Mouse (Mus musculus): ENCODE measurements around the gene Olfr971. TPM values are rescaled to one million over a fixed set of nuclear protein-coding genes. Genes with fewer than 3 reads are reported as not detected.
"Not testable (repeated sequence)": the region's sequence is repeated elsewhere in the genome, so short reads cannot be mapped to it uniquely, and the experiment has no call there.

Gene Olfr971
- not detected for total RNA-seq (2021)
- long read RNA-seq, experiment 1 = 0 reads
- long read RNA-seq, experiment 2 = 0 reads

DNA sequence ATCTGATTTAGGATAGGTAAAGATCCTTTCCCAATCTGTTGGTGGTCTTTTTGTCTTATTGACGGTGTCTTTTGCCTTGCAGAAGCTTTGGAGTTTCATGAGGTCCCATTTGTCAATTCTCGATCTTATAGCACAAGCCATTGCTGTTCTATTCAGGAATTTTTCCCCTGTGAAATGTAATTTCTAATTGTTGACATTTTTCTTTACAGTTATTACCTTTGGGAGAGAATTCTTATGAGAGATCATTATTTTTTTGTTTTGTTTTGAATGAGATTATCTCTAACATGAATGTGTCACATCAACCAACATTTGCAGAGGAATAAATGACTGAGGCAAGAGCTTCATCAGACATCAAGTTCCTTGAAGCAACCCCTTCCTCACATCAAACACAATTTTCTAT, at the start of gene Olfr971:
Gene Olfr971 (plus strand): TSS at position 301 of the 400 bp plus-strand sequence.
- intact Hi-C loops (cut with DNase I); DNase-seq (ENCODE audit: low spot score in 2 of 2): not testable (repeated sequence)

DNA sequence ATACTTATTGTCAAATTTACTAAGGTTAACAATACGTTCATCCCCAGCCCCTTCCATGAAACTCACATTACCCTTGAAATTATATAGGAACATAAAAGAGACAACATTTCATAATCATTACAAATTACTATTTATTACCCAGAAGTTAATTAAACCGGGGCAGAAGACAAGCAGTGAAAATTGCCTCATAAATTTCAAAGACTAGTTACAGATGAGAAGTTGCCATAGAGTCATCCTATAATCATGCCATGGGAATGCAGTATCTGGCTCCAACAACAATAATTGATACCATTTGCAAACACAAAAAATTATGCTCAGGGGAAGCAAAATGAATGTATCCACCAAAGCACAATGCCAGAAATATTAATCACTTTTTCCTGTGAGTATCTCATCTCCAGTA, 46.1 kb upstream of the Olfr971 start, which contains the start of gene Olfr969:
Gene Olfr969 (plus strand): TSS at position 388 of the 400 bp plus-strand sequence.
- no peak for DNase-seq (ENCODE audit: low spot score in 2 of 2)
- intact Hi-C loops (cut with DNase I) = no loop called here

DNA sequence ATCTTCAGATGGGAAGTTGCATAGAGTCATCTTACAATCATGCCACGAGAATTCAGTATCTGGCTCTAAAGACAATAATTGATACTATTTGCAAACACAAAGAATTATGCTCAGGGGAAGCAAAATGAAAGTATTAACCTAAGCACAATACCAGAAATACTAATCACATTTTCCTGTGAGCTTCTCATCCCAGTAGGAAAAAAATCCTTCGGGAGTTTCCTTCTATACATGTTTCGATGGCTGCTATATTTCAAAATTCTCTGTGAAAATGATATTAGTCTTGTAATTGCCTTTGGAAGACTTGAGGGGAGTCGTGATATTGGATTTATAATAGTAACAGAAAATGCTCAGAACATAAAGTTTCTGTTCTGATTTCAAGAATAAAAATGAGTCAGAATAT, 28.1 kb upstream of the Olfr971 start, which contains the start of gene Olfr970:
Gene Olfr970 (plus strand): TSS at position 301 of the 400 bp plus-strand sequence.
- no peak for DNase-seq (ENCODE audit: low spot score in 2 of 2)
- intact Hi-C loops (cut with DNase I) = no loop called here

- intact Hi-C loops (cut with DNase I) = no loop called here
- no peak for DNase-seq (ENCODE audit: low spot score in 2 of 2)
Observed at GRCm38 (mm10) chr9:39866122-39866521, 29.4 kb downstream of the Olfr971 start, which contains the start of gene Olfr972. Gene Olfr972 (plus strand): TSS chr9:39866422.

GRCm38 (mm10) chr9:39871986-39872385, 35.3 kb downstream of the Olfr971 start:
- DNase-seq (ENCODE audit: low spot score in 2 of 2); intact Hi-C loops (cut with DNase I): not testable (repeated sequence)

- intact Hi-C loops (cut with DNase I); DNase-seq (ENCODE audit: low spot score in 2 of 2): not testable (repeated sequence)
Observed at GRCm38 (mm10) chr9:39877541-39878396, 41.1 kb downstream of the Olfr971 start.

Other genes with a start within 250 kb of the Olfr971 start
- gene AW551984, start 232.5 kb upstream of the Olfr971 start, total RNA-seq (2021) = 10 to 100 TPM in 1 of 2 experiments, 1 to 10 TPM in 1; 6.5 to 13.9 TPM
- gene Olfr148, start 226.2 kb upstream of the Olfr971 start, total RNA-seq (2021) = not detected
- gene Olfr960, start 215.5 kb upstream of the Olfr971 start, total RNA-seq (2021) = not detected
- not detected for gene Olfr961, start 191.8 kb upstream of the Olfr971 start, total RNA-seq (2021)
- not detected for gene Olfr963, start 169.7 kb upstream of the Olfr971 start, total RNA-seq (2021)
- gene Olfr149, start 129.8 kb upstream of the Olfr971 start, total RNA-seq (2021) = not detected
- gene Olfr965, start 125.5 kb upstream of the Olfr971 start, total RNA-seq (2021) = not detected
- gene Olfr150, start 105.9 kb upstream of the Olfr971 start, total RNA-seq (2021) = not detected
- gene Olfr967, start 90.6 kb upstream of the Olfr971 start, total RNA-seq (2021) = not detected
- not detected for gene Olfr968, start 53.6 kb upstream of the Olfr971 start, total RNA-seq (2021)
- not detected for gene Olfr969, start 45.9 kb upstream of the Olfr971 start, total RNA-seq (2021)
- not detected for gene Olfr970, start 28.0 kb upstream of the Olfr971 start, total RNA-seq (2021)
- gene Olfr972, start 29.5 kb downstream of the Olfr971 start, total RNA-seq (2021) = not detected
- not detected for gene Olfr229, start 70.5 kb downstream of the Olfr971 start, total RNA-seq (2021)
- gene Olfr974, start 100.6 kb downstream of the Olfr971 start, total RNA-seq (2021) = not detected
- gene Olfr975, start 115.2 kb downstream of the Olfr971 start, total RNA-seq (2021) = not detected
- not detected for gene Olfr976, start 124.3 kb downstream of the Olfr971 start, total RNA-seq (2021)
- not detected for gene Olfr978, start 155.2 kb downstream of the Olfr971 start, total RNA-seq (2021)
- gene Olfr979, start 166.6 kb downstream of the Olfr971 start, total RNA-seq (2021) = not detected
- not detected for gene Olfr980, start 172.7 kb downstream of the Olfr971 start, total RNA-seq (2021)
- gene Olfr981, start 184.6 kb downstream of the Olfr971 start, total RNA-seq (2021) = not detected
- gene Olfr982, start 237.0 kb downstream of the Olfr971 start, total RNA-seq (2021) = not detected

Data from left cerebral cortex, postnatal 14 days (tissue).